Mouse (Mus musculus) myocyte (in vitro differentiated cells): Measurements from ENCODE around the gene Gm17324.

ENCODE experiments used
- CEBPB ChIP-seq: IDR thresholded peaks from 2 replicates; pipeline ENCODE4 v1.6.1; 2011; ENCODE audit warnings: mild to moderate bottlenecking, moderate library complexity; ENCODE audit not compliant: poor library complexity, insufficient read depth, severe bottlenecking
- E2F4 ChIP-seq: IDR thresholded peaks from one replicate; pipeline ENCODE4 v1.6.1; 2011; ENCODE audit warnings: mild to moderate bottlenecking, control low read depth, moderate library complexity; ENCODE audit not compliant: insufficient read depth
- MAX ChIP-seq: IDR thresholded peaks from one replicate; pipeline ENCODE4 v1.6.1; 2011; ENCODE audit warnings: low read depth, mild to moderate bottlenecking, control low read depth
- MYOD1 ChIP-seq, 3 experiments: IDR thresholded peaks; one replicate each; pipeline ENCODE4 v1.6.1; 2011; ENCODE audit warnings: control low read depth in 2 of 3, low read depth in 2 of 3, mild to moderate bottlenecking in 2 of 3, moderate library complexity in 1 of 3; ENCODE audit not compliant: insufficient read length in 2 of 3, control insufficient read depth in 1 of 3
- MYOG ChIP-seq, 3 experiments: IDR thresholded peaks; one replicate each; pipeline ENCODE4 v1.6.1; 2011; ENCODE audit warnings: control low read depth in 2 of 3, low read depth in 2 of 3, mild to moderate bottlenecking in 2 of 3; ENCODE audit not compliant: insufficient read length in 2 of 3, control insufficient read depth in 1 of 3, insufficient read depth in 1 of 3
- POLR2A ChIP-seq: IDR thresholded peaks from one replicate; pipeline ENCODE4 v1.6.1; 2011; ENCODE audit warnings: low read depth, mild to moderate bottlenecking, control low read depth, moderate library complexity; ENCODE audit not compliant: insufficient read length
- POLR2AphosphoS2 ChIP-seq: IDR thresholded peaks from one replicate; pipeline ENCODE4 v1.6.1; 2011; ENCODE audit warnings: low read depth, control low read depth; ENCODE audit not compliant: insufficient read length
- REST ChIP-seq: IDR thresholded peaks from one replicate; pipeline ENCODE4 v1.6.1; 2011; ENCODE audit warnings: mild to moderate bottlenecking, control low read depth, moderate library complexity; ENCODE audit not compliant: insufficient read depth, insufficient read length
- SRF ChIP-seq: IDR thresholded peaks from one replicate; pipeline ENCODE4 v1.6.1; 2011; ENCODE audit warnings: low read depth; ENCODE audit not compliant: control insufficient read depth, insufficient read length
- TCF12 ChIP-seq: IDR thresholded peaks from one replicate; pipeline ENCODE4 v1.6.1; 2011; ENCODE audit warnings: mild to moderate bottlenecking, control low read depth; ENCODE audit not compliant: poor library complexity, insufficient read depth, severe bottlenecking
- TCF3 ChIP-seq: IDR thresholded peaks from one replicate; pipeline ENCODE4 v1.6.1; 2011; ENCODE audit warnings: low read depth, control low read depth; ENCODE audit not compliant: insufficient read length
- USF1 ChIP-seq: IDR thresholded peaks from one replicate; pipeline ENCODE4 v1.6.1; 2011; ENCODE audit warnings: low read depth, mild to moderate bottlenecking, control low read depth, moderate library complexity

DNA sequence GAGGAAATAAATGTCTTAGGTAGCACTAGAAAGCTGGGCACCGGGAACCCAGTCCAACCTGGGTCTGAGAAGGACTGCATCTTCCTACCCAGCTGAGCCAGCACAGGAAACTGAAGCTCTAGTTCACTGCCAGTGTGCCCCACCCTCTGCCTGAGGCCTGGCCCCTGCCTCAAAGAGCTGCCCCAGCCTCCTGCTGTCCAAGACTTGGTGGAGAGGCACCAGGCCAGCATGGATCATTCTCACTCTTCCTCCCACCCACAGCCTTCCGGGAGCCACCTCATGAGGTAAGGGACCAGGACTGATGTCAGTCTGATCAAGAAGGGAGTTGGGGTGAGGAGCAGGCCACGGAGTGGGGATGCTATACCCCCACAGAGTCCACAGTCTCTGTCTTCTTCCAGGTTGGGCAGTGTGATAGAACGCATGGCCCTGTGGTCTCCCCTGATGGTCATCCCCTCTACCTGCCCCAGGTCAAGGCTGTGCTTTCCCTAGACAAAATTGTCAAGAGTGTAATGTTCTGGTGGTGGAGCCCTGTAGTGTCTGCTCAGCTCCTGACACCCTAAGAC is 19.6 kb downstream of the Gm17324 start:
- TF ChIP-seq USF1 (no peak), POLR2A (no peak), MAX (no peak), SRF (no peak), TCF12 (no peak), E2F4 (no peak), MYOD1 (IDR thresholded peaks at IDR 0.05; ENCODE audit: control insufficient read depth in 1 of 3, insufficient read length in 2 of 3, low read depth in 2 of 3) (no peak), MYOG (IDR thresholded peaks at IDR 0.05; ENCODE audit: control insufficient read depth in 1 of 3, insufficient read depth in 1 of 3, insufficient read length in 2 of 3, low read depth in 2 of 3) (no peak), TCF3 (no peak), CEBPB (no peak), REST (no peak), POLR2AphosphoS2 (no peak)
